Mouse (Mus musculus) ES-Bruce4 (cell line): ENCODE measurements around the gene Tmem54.

Source experiments
- CTCF ChIP-seq: IDR thresholded peaks from one replicate; pipeline ENCODE4 v1.8.1; 2011; ENCODE audit warnings: low read depth, low read length
- EP300 ChIP-seq: IDR thresholded peaks from 2 replicates; pipeline ENCODE4 v1.6.1; 2011; ENCODE audit warnings: low read depth, low read length; ENCODE audit not compliant: insufficient read depth
- POLR2A ChIP-seq: IDR thresholded peaks from one replicate; pipeline ENCODE4 v1.8.1; 2011; ENCODE audit warnings: low read length; ENCODE audit not compliant: insufficient read depth

- no peak for TF ChIP-seq CTCF
- no peak for TF ChIP-seq POLR2A
- no peak for TF ChIP-seq EP300
These were observed 20.5 kb upstream of the Tmem54 start for GRCm38 (mm10) chr4:129084896-129085295.
